Mouse (Mus musculus): ENCODE results near the gene Olfr381. TPM values are rescaled to one million over a fixed set of nuclear protein-coding genes. Genes with fewer than 3 reads are reported as not detected.
"Not testable (repeated sequence)": the region's sequence is repeated elsewhere in the genome, so short reads cannot be mapped to it uniquely, and the experiment has no call there.

Gene Olfr381
- not detected in 2 replicates for polyA plus RNA-seq (2015; fragmentation: Nextera tagmentation; extraction: Ambion mirVana)

DNA sequence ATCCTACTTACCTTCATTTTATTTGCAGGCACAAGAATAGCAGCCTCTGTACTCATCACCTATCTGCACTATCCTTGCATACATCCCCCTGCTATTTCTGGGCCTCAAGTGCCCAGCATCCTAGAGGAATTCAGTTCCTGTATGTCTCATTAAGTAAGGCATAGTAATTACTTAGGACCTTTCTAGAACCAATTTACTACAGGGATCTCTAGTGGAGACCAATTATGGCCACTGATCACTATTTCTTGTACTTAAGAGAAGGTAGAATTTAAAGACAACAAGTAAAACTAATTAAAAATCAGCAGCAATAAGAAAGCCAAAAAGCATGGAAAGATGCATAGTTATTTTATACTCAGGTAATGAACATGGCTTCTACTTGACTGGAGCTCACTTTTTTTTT is at the start of gene Olfr381:
TSS of gene Olfr381 (minus strand) at position 101 of the 400 bp plus-strand sequence.
- Histone ChIP-seq H3K27me3 (no peaks in the 10 kb centered on the region), H3K27ac (no peak within 1 kb of the TSS), H3K36me3 (no peaks in the 10 kb centered on the region), H3K4me3 (no peak within 1 kb of the TSS), H3K4me2 (no peak within 1 kb of the TSS), H3K9me3 (no peaks in the 10 kb centered on the region), H3K4me1 (no peaks in the 10 kb centered on the region), H3K9ac (no peak within 1 kb of the TSS)
- ATAC-seq (ENCODE audit: insufficient number of reproducible peaks, insufficient read depth, low FRiP score, low TSS enrichment, low read depth) = no peak

DNA sequence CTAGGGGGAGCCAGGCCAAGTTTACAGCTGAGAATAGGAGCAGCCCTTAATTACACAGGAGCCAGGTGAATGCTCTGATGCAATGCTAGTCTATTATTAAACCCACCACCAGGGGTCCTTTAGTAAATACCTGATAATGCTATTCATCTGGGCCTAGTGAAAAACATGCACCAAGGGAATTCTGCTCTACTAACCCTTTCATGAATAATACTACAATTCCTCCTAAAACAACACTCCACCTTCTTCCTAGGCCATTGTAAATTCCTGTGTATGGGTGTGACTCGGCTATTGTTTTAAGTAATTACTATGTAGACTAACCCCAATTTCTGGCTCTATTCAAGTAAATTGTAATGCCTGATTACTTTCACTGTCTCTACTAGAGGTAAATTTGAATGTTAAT is 37.6 kb upstream of the Olfr381 start:
- ATAC-seq (ENCODE audit: insufficient number of reproducible peaks, insufficient read depth, low FRiP score, low TSS enrichment, low read depth); H3K4me2 ChIP-seq; H3K9ac ChIP-seq; H3K27ac ChIP-seq; H3K36me3 ChIP-seq; H3K4me1 ChIP-seq; H3K27me3 ChIP-seq; H3K4me3 ChIP-seq; H3K9me3 ChIP-seq: not testable (repeated sequence)
- WGBS = 83% methylated on average over 1 of the region's 1 CpGs

DNA sequence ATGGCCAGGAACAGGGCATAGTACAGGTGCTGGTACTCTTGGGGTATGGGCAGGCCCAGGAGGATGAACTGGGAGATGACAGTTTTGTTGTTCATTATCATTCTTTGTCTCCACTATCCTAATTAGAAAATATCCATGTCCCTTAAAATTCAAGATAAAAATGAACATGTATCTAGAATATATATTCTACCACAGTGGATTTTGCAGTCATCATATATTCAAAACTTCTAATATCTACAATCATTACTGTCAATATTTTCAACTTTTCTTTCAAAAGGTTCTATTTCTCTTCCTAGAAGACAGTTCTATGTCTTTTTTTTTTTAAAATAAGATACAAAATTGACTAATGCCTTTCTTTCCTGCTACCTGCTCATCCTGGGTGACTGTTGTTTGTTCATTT is 25.7 kb upstream of the Olfr381 start, which contains the start of gene Olfr382:
TSS of gene Olfr382 (minus strand) at position 101 of the 400 bp plus-strand sequence.
- Histone ChIP-seq H3K4me2 (no peak within 1 kb of the TSS), H3K36me3 (no peaks in the 10 kb centered on the region), H3K27me3 (no peaks in the 10 kb centered on the region), H3K9ac (no peak within 1 kb of the TSS), H3K4me1 (no peaks in the 10 kb centered on the region), H3K27ac (no peak within 1 kb of the TSS), H3K9me3 (peaks cover 7% of the 10 kb centered on the region; the same call in 1 of the 2 replicates), H3K4me3 (no peak within 1 kb of the TSS)
- ATAC-seq (ENCODE audit: insufficient number of reproducible peaks, insufficient read depth, low FRiP score, low TSS enrichment, low read depth) = no peak

DNA sequence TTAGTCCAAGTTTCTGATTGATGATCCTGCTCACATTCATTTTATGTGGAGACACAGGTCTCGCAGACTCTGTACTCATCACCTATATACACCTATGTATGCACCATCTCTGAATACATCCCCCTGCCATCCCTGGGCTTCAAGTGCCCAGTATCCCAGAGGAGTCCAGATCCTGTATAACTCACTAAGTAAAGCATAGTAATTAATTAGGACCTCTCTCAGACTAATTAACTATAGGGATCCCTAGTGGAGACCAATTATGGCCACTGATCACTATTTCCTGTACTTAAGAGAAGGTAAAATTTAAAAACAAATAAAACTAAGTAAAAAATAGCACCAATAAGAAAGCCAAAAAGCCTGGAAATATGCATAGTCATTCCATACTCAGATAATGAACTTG is 34.0 kb downstream of the Olfr381 start, which contains the start of gene Olfr380:
TSS of gene Olfr380 (minus strand) at position 101 of the 400 bp plus-strand sequence.
- Histone ChIP-seq H3K9ac (no peak within 1 kb of the TSS), H3K4me2 (no peak within 1 kb of the TSS), H3K4me1 (no peaks in the 10 kb centered on the region), H3K9me3 (0 out of 2 replicates have a peak, but pooled peaks cover under 1% of the 10 kb centered on the region), H3K27me3 (no peaks in the 10 kb centered on the region), H3K27ac (no peak within 1 kb of the TSS), H3K4me3 (no peak within 1 kb of the TSS), H3K36me3 (no peaks in the 10 kb centered on the region)
- 88% methylated on average over 1 of the region's 1 CpGs for WGBS
- no peak for ATAC-seq (ENCODE audit: insufficient number of reproducible peaks, insufficient read depth, low FRiP score, low TSS enrichment, low read depth)

Other genes starting within 250 kb of the Olfr381 start
- 0.12 and 0.15 TPM in 2 replicates for gene Trpv3, start 224.2 kb downstream of the Olfr381 start, polyA plus RNA-seq (2015; fragmentation: Nextera tagmentation; extraction: Ambion mirVana)
- 0.42 and 1.7 TPM in 2 replicates for gene Aspa, start 162.0 kb downstream of the Olfr381 start, polyA plus RNA-seq (2015; fragmentation: Nextera tagmentation; extraction: Ambion mirVana)
- not detected in 2 replicates for gene Gm49340, start 161.9 kb downstream of the Olfr381 start, polyA plus RNA-seq (2015; fragmentation: Nextera tagmentation; extraction: Ambion mirVana)
- gene Spata22, start 161.9 kb downstream of the Olfr381 start, polyA plus RNA-seq (2015; fragmentation: Nextera tagmentation; extraction: Ambion mirVana) = not detected in 2 replicates
- not detected in 2 replicates for gene Olfr20, start 140.8 kb downstream of the Olfr381 start, polyA plus RNA-seq (2015; fragmentation: Nextera tagmentation; extraction: Ambion mirVana)
- gene Olfr376, start 120.4 kb downstream of the Olfr381 start, polyA plus RNA-seq (2015; fragmentation: Nextera tagmentation; extraction: Ambion mirVana) = not detected in 2 replicates
- not detected in 2 replicates for gene Olfr1, start 92.0 kb downstream of the Olfr381 start, polyA plus RNA-seq (2015; fragmentation: Nextera tagmentation; extraction: Ambion mirVana)
- gene Olfr378, start 63.1 kb downstream of the Olfr381 start, polyA plus RNA-seq (2015; fragmentation: Nextera tagmentation; extraction: Ambion mirVana) = not detected in 2 replicates
- not detected in 2 replicates for gene Olfr380, start 34.1 kb downstream of the Olfr381 start, polyA plus RNA-seq (2015; fragmentation: Nextera tagmentation; extraction: Ambion mirVana)
- gene Olfr382, start 25.6 kb upstream of the Olfr381 start, polyA plus RNA-seq (2015; fragmentation: Nextera tagmentation; extraction: Ambion mirVana) = not detected in 2 replicates
- gene Olfr385, start 101.4 kb upstream of the Olfr381 start, polyA plus RNA-seq (2015; fragmentation: Nextera tagmentation; extraction: Ambion mirVana) = not detected in 2 replicates
- gene Olfr384, start 107.0 kb upstream of the Olfr381 start, polyA plus RNA-seq (2015; fragmentation: Nextera tagmentation; extraction: Ambion mirVana) = not detected in 2 replicates
- not detected in 2 replicates for gene Zfp735, start 197.2 kb upstream of the Olfr381 start, polyA plus RNA-seq (2015; fragmentation: Nextera tagmentation; extraction: Ambion mirVana)